Mouse (Mus musculus): ENCODE measurements around the gene Kctd19.

- TF ChIP-seq CTCF (IDR thresholded peaks at IDR 0.05; ENCODE audit: control insufficient read depth, insufficient read depth, insufficient replicate concordance, low read depth, low read length) (peak; percentile 28; the same call in 1 of the 2 replicates), POLR2A (IDR thresholded peaks at IDR 0.05; ENCODE audit: control insufficient read depth, low read depth, low read length) (no peak)
These were observed 25.6 kb upstream of the Kctd19 start for GRCm38 (mm10) chr8:105438865-105439264.

Measured in testis, adult 2 months (tissue).